Mouse (Mus musculus): Measurements from ENCODE around the gene Cd244a.

DNA sequence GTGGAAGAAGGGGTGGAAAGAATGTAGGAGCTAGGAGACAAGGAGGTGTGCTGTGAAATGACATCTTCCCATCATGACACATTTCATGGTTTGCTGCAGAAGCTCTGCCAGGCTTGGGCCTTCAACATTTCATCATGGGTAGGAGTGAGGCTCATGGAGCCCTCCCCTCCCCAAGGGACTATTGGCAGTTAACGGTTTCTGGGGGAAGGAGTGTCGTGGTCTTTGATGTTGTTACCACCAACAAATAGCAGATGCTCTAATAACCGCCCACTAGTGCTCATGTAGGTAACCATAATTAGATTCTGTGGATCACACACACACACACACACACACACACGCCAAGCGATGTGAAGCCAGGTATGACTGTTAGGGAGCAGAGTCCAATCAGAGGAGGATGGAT is 93.7 kb downstream of the Cd244a start, which contains the start of gene Slamf7:
- TF ChIP-seq POLR2A (IDR thresholded peaks at IDR 0.05; ENCODE audit: insufficient read depth, low read depth, low read length) (no peak), CTCF (IDR thresholded peaks at IDR 0.05; ENCODE audit: insufficient read depth, low read depth, low read length) (no peak)

Measured in olfactory bulb, adult 2 months (tissue).